Mouse (Mus musculus) embryonic fibroblast, embryonic 13.5 days (primary cell): ENCODE measurements around the gene Elmod2.

ENCODE experiments used
- CTCF ChIP-seq: IDR thresholded peaks from 2 replicates; pipeline ENCODE4 v1.5.1; 2011; ENCODE audit warnings: mild to moderate bottlenecking, control low read depth, low read length, moderate library complexity, borderline replicate concordance; ENCODE audit not compliant: insufficient read depth
- POLR2A ChIP-seq: IDR thresholded peaks from 2 replicates; pipeline ENCODE4 v1.6.1; 2011; ENCODE audit warnings: low read depth, mild to moderate bottlenecking, control low read depth, low read length, moderate library complexity

DNA sequence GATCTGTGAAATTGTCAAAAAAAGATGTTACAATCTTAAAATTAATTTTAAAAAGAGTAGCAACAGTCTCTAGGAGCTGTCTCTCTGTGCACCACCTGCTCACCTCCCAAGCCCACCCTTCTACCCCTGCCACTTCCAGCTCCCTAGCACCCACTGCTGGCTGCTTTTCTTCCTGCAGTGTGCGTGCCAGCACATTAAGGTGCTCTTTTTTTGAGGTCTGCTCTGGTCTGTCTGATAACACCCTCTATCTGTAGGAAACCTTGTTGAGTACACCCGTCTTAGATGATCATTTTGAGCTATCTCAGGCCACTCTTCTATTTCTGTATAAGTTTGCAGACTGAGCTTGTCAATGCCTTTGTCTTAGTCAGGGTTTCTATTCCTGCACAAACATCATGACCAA is 9.2 kb downstream of the Elmod2 start:
- TF ChIP-seq CTCF (no peak), POLR2A (no peak)
